Mouse (Mus musculus): ENCODE measurements at regions not wholly inside any gene's neighbourhood (a gene's known extent, or its start where the extent isn't known, plus 50 kb on each side); places are given as distances from the start of the nearest gene placed in this dataset.

- DNase-seq (ENCODE audit: low spot score in 2 of 2) = no peak
Measured at GRCm38 (mm10) chr4:69898831-69899230, 511.4 kb downstream of the Cdk5rap2 start.

GRCm38 (mm10) chr4:69896111-69896510 is 514.1 kb downstream of the Cdk5rap2 start:
- no peak for DNase-seq (ENCODE audit: low spot score in 2 of 2)

GRCm38 (mm10) chr4:69892829-69893175 is 517.4 kb downstream of the Cdk5rap2 start:
- DNase-seq (ENCODE audit: low spot score in 2 of 2) = no peak

DNA sequence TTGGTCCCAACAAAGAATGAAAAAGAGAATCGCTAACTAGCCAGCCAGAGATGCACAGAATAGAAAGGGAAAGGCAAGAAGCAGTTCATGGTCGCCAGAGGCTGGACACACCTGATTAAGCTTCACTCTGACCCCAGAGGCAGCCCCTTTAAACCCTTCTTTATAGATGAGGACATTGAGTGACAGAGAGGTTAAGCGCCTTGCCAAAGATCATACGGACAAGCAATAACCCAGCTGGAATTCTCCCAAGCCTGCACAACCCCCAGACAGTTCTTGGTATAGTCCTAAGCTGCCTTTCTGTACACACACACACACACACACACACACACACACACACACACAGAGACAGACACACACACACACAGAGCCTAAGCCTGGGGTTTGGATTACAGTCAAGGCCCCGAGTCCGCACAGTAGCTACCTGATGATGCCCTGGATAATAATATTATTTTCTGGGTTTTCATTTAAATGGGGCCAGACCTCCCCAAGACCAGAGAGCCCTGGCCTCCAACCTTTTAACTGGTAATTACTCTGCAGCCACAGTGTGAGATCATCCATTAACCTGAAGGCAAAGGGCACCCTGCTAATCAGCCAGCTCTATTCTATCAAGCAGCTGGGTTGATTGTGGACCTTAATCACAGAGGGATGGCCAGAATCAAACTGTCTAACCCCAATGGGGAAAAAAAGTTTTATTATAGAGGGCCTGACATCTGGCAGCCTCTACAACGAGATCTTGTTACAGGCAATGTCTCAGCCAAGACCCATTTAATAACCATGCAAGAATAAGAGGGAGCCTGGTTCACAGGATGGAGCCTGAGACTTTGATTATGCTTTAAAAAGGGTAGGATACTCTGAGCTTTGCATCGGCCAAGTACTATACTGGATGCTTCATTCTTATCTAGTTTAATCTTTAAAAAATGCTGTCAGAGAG is 518.1 kb downstream of the Cdk5rap2 start:
- no peak for DNase-seq (ENCODE audit: low spot score in 2 of 2)

GRCm38 (mm10) chr4:69890655-69891054 is 519.6 kb downstream of the Cdk5rap2 start:
- DNase-seq (ENCODE audit: low spot score in 2 of 2) = no peak

- DNase-seq (ENCODE audit: low spot score in 2 of 2) = no peak
Measured at GRCm38 (mm10) chr4:69889931-69890634, 520.2 kb downstream of the Cdk5rap2 start.

DNA sequence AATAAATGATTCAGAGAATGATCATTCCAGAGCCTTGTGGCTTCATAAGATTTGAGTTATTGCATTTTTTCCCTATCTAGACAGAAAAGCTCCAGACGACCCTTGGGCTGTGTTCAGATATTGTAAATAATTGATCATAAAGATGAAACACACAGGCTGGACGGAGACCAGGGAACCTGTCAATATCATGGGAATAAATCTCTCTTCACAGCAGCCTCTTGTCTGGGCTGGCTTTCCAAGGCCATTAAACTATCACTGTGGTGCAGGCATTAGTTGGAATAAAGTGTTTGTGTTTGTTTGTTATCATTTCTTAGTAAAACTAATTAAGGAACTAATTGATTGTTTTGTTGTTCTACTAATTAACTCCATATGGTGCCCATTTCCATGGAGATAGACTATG is 533.5 kb downstream of the Cdk5rap2 start:
- DNase-seq (ENCODE audit: low spot score in 2 of 2) = no peak

- no peak for DNase-seq (ENCODE audit: low spot score in 2 of 2)
Measured at GRCm38 (mm10) chr4:69870638-69871037, 539.6 kb downstream of the Cdk5rap2 start.

DNA sequence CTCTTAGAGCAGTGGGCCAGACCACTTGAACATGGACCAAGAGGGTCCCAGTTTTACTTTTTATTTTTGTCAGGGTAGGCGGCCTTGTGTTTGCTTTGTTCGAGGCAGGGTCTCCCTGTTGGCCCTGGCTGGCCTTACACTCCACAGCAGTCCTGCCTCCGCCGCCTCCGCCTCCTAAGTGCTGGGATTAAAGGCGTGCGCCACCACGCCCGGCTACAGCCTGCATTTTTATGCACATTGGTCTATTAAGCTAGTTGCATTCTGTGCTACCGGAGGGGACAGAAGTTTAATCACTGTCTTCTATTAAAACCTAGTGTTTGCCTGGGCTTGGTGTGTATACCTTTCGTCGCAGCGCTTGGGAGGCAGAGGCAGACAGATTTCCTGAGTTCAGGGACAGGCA is 555.2 kb downstream of the Cdk5rap2 start:
- no peak for DNase-seq (ENCODE audit: low spot score in 2 of 2)

DNA sequence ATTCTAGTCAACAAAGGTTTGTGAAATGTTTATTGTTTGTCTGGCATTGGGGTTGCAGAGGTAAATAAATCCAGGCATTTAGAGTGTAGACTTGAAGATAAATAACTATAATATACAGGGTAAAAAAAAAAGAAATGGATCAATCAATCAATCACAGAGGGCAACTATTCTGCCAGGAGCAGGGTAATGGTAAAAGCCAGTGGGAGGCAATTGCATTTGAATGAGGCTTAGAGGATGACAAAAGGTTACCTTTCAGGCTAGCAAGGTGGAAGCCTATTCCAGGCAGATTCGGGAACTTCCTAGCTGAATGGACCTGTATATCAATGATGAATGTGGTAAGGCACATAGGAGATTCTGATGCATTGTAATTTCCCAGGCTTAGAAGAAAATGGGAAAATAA is 557.6 kb downstream of the Cdk5rap2 start:
- no peak for DNase-seq (ENCODE audit: low spot score in 2 of 2)

GRCm38 (mm10) chr4:69849423-69849822 is 560.8 kb downstream of the Cdk5rap2 start:
- peak; percentile 3 to 7 for DNase-seq (ENCODE audit: low spot score in 2 of 2)

DNA sequence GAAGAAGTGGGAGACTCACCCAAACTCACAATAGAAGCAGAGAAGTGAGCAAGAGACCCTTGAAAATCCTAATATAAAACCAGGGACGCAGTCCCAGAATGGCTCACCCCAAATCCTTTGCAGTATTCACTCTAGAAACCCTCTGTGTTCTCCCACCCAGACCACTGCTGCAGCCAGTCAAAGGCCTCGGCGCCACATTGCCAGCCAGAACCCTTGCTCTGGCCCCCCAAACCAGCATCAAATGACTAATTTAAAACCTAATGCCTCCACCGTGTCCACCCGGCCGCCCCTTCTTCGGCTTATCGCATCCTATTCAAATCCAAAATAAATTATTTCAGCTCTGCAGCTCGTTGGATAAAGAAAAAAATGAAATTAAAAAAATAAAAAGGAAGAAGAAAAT is 570.4 kb downstream of the Cdk5rap2 start:
- DNase-seq (ENCODE audit: low spot score in 2 of 2) = no peak

DNA sequence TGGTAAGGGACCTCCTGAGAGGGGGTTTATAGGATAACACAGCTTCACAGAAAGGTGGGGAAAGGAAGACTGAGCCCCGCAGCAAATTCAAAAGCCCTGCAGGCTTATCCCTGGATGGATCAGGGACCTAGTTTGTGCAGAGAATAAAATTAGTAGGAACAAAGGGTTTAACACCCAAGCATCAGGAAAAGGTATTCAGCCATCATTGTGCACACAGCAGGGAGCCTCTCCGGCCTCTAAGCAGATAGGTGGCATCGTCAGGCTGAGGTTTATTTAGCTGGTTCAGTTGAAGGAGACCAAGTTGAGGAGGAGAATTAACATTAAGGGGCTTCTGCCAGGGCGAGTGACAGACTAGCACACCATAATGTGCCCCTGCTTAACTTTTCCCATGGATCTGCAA is 571.3 kb downstream of the Cdk5rap2 start:
- DNase-seq (ENCODE audit: low spot score in 2 of 2) = no peak

DNA sequence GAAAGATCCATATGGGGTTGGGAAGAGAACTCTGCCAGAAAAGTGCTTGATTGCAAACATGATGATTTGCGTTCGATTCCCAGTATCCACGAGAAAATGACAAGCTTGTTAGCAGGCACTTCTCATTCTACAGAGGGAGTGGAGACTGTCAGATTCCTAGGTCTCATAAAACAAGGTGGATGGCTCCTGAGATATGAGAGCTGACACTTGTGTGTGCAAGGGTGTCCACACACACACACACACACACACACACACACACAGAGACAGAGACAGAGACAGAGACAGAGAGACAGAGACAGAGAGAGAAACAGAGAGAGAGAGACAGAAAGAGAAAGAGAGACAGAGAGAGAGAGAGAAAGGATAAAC is 585.4 kb downstream of the Cdk5rap2 start:
- no peak for DNase-seq (ENCODE audit: low spot score in 2 of 2)

DNA sequence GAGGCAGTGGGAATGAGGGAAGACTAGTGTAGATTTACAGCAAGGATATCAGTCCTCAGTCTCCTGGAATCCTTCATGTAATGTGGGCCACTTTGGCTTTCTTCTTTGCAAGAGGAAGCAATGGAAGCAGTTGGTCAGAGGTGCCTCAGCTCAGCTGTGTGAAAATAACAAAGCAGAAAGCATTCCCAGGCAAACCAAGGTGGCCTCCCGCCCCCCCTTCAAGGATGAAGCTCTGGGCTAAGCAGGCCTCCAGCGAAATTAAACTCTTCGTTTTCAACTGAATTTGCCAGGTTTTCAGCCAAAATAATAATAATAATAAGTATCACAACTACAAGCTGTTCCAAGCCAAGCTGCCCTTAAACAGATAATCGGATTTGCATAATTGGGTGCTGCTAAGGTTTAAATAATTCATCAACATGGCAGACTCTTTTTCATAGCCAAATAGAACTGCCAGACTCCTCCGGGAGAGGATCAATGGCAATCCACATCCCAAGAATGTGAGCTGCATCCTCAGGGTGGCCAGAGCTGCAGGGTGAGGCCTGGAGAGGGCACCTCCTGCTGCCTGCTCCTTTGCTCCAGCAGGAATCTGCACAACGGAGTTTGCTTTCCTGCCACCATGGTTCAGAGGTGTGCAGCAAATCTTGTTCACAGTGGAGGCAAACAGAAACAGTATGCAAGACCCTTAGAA is 585.9 kb downstream of the Cdk5rap2 start:
- DNase-seq (ENCODE audit: low spot score in 2 of 2) = no peak

- no peak for DNase-seq (ENCODE audit: low spot score in 2 of 2)
Measured at GRCm38 (mm10) chr4:69823311-69823940, 586.8 kb downstream of the Cdk5rap2 start.

GRCm38 (mm10) chr4:69818885-69819284 is 591.4 kb downstream of the Cdk5rap2 start:
- no peak for DNase-seq (ENCODE audit: low spot score in 2 of 2)

- no peak for DNase-seq (ENCODE audit: low spot score in 2 of 2)
Measured at GRCm38 (mm10) chr4:69785481-69786050, 624.7 kb downstream of the Cdk5rap2 start.

- DNase-seq (ENCODE audit: low spot score in 2 of 2) = no peak
Measured at GRCm38 (mm10) chr4:69781258-69781657, 629.0 kb downstream of the Cdk5rap2 start.

DNA sequence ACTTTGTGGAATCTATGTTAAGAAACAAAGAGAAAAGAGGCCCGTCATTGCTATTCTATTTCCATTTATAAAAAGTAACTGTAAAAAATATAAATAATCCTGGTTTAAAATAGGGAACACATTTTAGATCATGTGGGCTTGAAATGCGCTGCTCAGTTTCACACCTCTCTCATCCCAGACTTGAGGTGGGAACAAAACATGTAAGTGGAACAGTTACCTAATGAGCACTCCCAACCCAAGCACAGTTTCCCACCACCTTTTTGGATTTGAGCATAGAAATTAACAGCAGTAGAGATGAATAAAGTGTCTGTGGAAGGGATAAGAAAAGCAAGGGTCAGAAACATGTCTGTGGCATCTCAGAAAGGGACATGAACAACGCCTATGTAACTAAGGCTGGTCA is 648.4 kb downstream of the Cdk5rap2 start:
- peak; percentile 61 to 64 for DNase-seq (ENCODE audit: low spot score in 2 of 2)

- no peak for DNase-seq (ENCODE audit: low spot score in 2 of 2)
Measured at GRCm38 (mm10) chr4:69759596-69759995, 650.6 kb downstream of the Cdk5rap2 start.

DNA sequence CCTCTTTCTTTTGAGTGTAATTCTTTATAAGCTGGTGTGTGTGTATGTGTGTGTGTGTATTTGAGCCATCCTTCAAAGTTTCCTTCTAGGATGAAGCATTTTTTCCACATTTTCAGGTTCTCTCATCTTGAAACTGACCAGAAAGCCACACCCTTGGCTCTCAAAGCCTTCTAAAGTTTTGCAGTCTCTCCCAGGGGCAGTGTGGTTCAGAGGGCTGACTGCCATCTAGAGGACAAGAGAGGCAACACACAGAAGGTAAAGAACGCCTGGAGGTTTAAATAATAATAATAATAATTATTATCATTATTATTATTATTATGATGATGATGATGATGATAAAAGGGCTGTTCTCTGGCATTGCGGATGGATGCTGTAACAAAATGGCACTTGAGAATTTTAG is 655.7 kb downstream of the Cdk5rap2 start:
- peak in 1 of 2 experiments; percentile 16 for DNase-seq (ENCODE audit: low spot score in 2 of 2)
